Mouse (Mus musculus) spleen, adult 12 weeks (tissue): Measurements from ENCODE around the gene Map1lc3b.

Experiments used
- DNase-seq: peaks from one replicate; pipeline ENCODE4 v3.0.0; 2022; ENCODE audit warnings: low spot score

The Map1lc3b gene

GRCm38 (mm10) chr8:121609251-121609650 lies 19.1 kb downstream of the Map1lc3b start:
- DNase-seq: no peak

GRCm38 (mm10) chr8:121609916-121610315 lies 19.8 kb downstream of the Map1lc3b start:
- no peak for DNase-seq

- no peak for DNase-seq
Measured at GRCm38 (mm10) chr8:121613419-121613818, 23.3 kb downstream of the Map1lc3b start.

GRCm38 (mm10) chr8:121619401-121619995 lies 29.3 kb downstream of the Map1lc3b start:
- DNase-seq: no peak

- DNase-seq: no peak
Measured at GRCm38 (mm10) chr8:121620801-121621516, 30.8 kb downstream of the Map1lc3b start.

GRCm38 (mm10) chr8:121621879-121622278 lies 31.7 kb downstream of the Map1lc3b start:
- no peak for DNase-seq

- no peak for DNase-seq
Measured at GRCm38 (mm10) chr8:121623043-121623442, 32.9 kb downstream of the Map1lc3b start.

- DNase-seq: no peak
Measured at GRCm38 (mm10) chr8:121628681-121629080, 38.5 kb downstream of the Map1lc3b start.

GRCm38 (mm10) chr8:121631645-121632071 lies 41.5 kb downstream of the Map1lc3b start:
- DNase-seq: no peak

- DNase-seq: no peak
Measured at GRCm38 (mm10) chr8:121632401-121632800, 42.2 kb downstream of the Map1lc3b start.

GRCm38 (mm10) chr8:121635534-121635933 lies 45.4 kb downstream of the Map1lc3b start:
- no peak for DNase-seq

- no peak for DNase-seq
Measured at GRCm38 (mm10) chr8:121636180-121636579, 46.0 kb downstream of the Map1lc3b start.

- DNase-seq: no peak
Measured at GRCm38 (mm10) chr8:121642804-121643203, 52.6 kb downstream of the Map1lc3b start.

- DNase-seq: no peak
Measured at GRCm38 (mm10) chr8:121643384-121643783, 53.2 kb downstream of the Map1lc3b start.

- DNase-seq: no peak
Measured at GRCm38 (mm10) chr8:121647511-121648215, 57.5 kb downstream of the Map1lc3b start.
